Mouse (Mus musculus): Measurements from ENCODE around the gene Rsbn1l.
"Not testable (repeated sequence)": the region's sequence is repeated elsewhere in the genome, so short reads cannot be mapped to it uniquely, and the experiment has no call there.

Gene Rsbn1l

GRCm38 (mm10) chr5:20950516-20950854 is 5.7 kb downstream of the Rsbn1l start:
- no peak for DNase-seq (ENCODE audit: low read depth, low spot score)

GRCm38 (mm10) chr5:20950093-20950492 is 6.1 kb downstream of the Rsbn1l start:
- no peak for DNase-seq (ENCODE audit: low read depth, low spot score)

GRCm38 (mm10) chr5:20946906-20947305 is 9.3 kb downstream of the Rsbn1l start:
- no peak for DNase-seq (ENCODE audit: low read depth, low spot score)

GRCm38 (mm10) chr5:20944961-20945748 is 11.0 kb downstream of the Rsbn1l start:
- DNase-seq (ENCODE audit: low read depth, low spot score) = peak; percentile 24

GRCm38 (mm10) chr5:20943791-20944190 is 12.4 kb downstream of the Rsbn1l start:
- DNase-seq (ENCODE audit: low read depth, low spot score) = not testable (repeated sequence)

- no peak for DNase-seq (ENCODE audit: low read depth, low spot score)
Observed at GRCm38 (mm10) chr5:20942523-20942922, 13.7 kb downstream of the Rsbn1l start.

- DNase-seq (ENCODE audit: low read depth, low spot score) = no peak
Observed at GRCm38 (mm10) chr5:20941205-20941604, 15.0 kb downstream of the Rsbn1l start.

- DNase-seq (ENCODE audit: low read depth, low spot score) = no peak
Observed at GRCm38 (mm10) chr5:20940696-20941095, 15.5 kb downstream of the Rsbn1l start.

- DNase-seq (ENCODE audit: low read depth, low spot score) = no peak
Observed at GRCm38 (mm10) chr5:20940040-20940571, 16.1 kb downstream of the Rsbn1l start.

GRCm38 (mm10) chr5:20938523-20938922 is 17.7 kb downstream of the Rsbn1l start:
- no peak for DNase-seq (ENCODE audit: low read depth, low spot score)

- DNase-seq (ENCODE audit: low read depth, low spot score) = no peak
Observed at GRCm38 (mm10) chr5:20935934-20936333, 20.3 kb downstream of the Rsbn1l start.

- no peak for DNase-seq (ENCODE audit: low read depth, low spot score)
Observed at GRCm38 (mm10) chr5:20932585-20932984, 23.6 kb downstream of the Rsbn1l start.

- no peak for DNase-seq (ENCODE audit: low read depth, low spot score)
Observed at GRCm38 (mm10) chr5:20931300-20931699, 24.9 kb downstream of the Rsbn1l start.

GRCm38 (mm10) chr5:20930430-20930829 is 25.8 kb downstream of the Rsbn1l start:
- no peak for DNase-seq (ENCODE audit: low read depth, low spot score)

- no peak for DNase-seq (ENCODE audit: low read depth, low spot score)
Observed at GRCm38 (mm10) chr5:20929669-20930151, 26.5 kb downstream of the Rsbn1l start.

GRCm38 (mm10) chr5:20925451-20925850 is 30.7 kb downstream of the Rsbn1l start:
- no peak for DNase-seq (ENCODE audit: low read depth, low spot score)

- DNase-seq (ENCODE audit: low read depth, low spot score) = no peak
Observed at GRCm38 (mm10) chr5:20924608-20925007, 31.6 kb downstream of the Rsbn1l start.

- no peak for DNase-seq (ENCODE audit: low read depth, low spot score)
Observed at GRCm38 (mm10) chr5:20919566-20919965, 36.6 kb downstream of the Rsbn1l start.

GRCm38 (mm10) chr5:20918967-20919366 is 37.2 kb downstream of the Rsbn1l start:
- no peak for DNase-seq (ENCODE audit: low read depth, low spot score)

- peak; percentile 72 for DNase-seq (ENCODE audit: low read depth, low spot score)
Observed at GRCm38 (mm10) chr5:20913372-20914275, 42.6 kb downstream of the Rsbn1l start.

- DNase-seq (ENCODE audit: low read depth, low spot score) = no peak
Observed at GRCm38 (mm10) chr5:20911741-20912140, 44.5 kb downstream of the Rsbn1l start.

GRCm38 (mm10) chr5:20906191-20906590 is 50.0 kb downstream of the Rsbn1l start:
- no peak for DNase-seq (ENCODE audit: low read depth, low spot score)
